Mouse (Mus musculus) midbrain, embryonic 11.5 days (tissue): Measurements from ENCODE around the gene Wfdc15b. TPM values are rescaled to one million over a fixed set of nuclear protein-coding genes. Genes with fewer than 3 reads are reported as not detected.

Experiments
- ATAC-seq: fragments of 200-750 bp; cut with Nextera tagmentation; 2 replicates; pipeline ENCODE4 v1.8.0; 2017; ENCODE audit warnings: moderate TSS enrichment, moderate library complexity; ENCODE audit not compliant: low FRiP score
- DNase-seq: peaks from one replicate; pipeline ENCODE4 v3.0.0; 2015; ENCODE audit warnings: low spot score; ENCODE audit errors: missing footprints
- H3K27ac ChIP-seq: fragments of 300-500 bp; sonication (generic); 2 replicates; pipeline ENCODE4 v1.5.1; 2014; ENCODE audit warnings: low read depth, low read length
- H3K27me3 ChIP-seq: fragments of 300-500 bp; sonication (generic); 2 replicates; pipeline ENCODE4 v1.6.1; 2014; ENCODE audit warnings: mild to moderate bottlenecking, low read length, moderate library complexity, mixed read lengths; ENCODE audit not compliant: control insufficient read depth, insufficient read depth
- H3K36me3 ChIP-seq: fragments of 300-500 bp; sonication (generic); 2 replicates; pipeline ENCODE4 v1.6.1; 2014; ENCODE audit warnings: mild to moderate bottlenecking, low read length, moderate library complexity, mixed read lengths; ENCODE audit not compliant: control insufficient read depth, insufficient read depth
- H3K4me1 ChIP-seq: fragments of 300-500 bp; sonication (generic); 2 replicates; pipeline ENCODE4 v1.6.1; 2014; ENCODE audit warnings: low read length; ENCODE audit not compliant: control insufficient read depth, insufficient read depth
- H3K4me2 ChIP-seq: fragments of 300-500 bp; sonication (generic); 2 replicates; pipeline ENCODE4 v1.6.1; 2014; ENCODE audit warnings: mild to moderate bottlenecking, moderate library complexity
- H3K4me3 ChIP-seq: fragments of 300-500 bp; sonication (generic); 2 replicates; pipeline ENCODE4 v1.5.1; 2014; ENCODE audit warnings: low read depth, low read length
- H3K9ac ChIP-seq: fragments of 300-500 bp; sonication (generic); 2 replicates; pipeline ENCODE4 v1.6.1; 2014; ENCODE audit warnings: low read length
- H3K9me3 ChIP-seq: fragments of 300-500 bp; sonication (generic); 2 replicates; pipeline ENCODE4 v1.6.1; 2016; ENCODE audit warnings: low read length; ENCODE audit not compliant: control insufficient read depth
- WGBS: fragments of 180-500 bp; shearing (Covaris S2); extraction: QIAGEN DNeasy Blood & Tissue Kit; methylation state at CpG from one replicate; pipeline ENCODE4 v1.1.7; 2014; 5-methylcytosine and 5-hydroxymethylcytosine counted together
- polyA plus RNA-seq: library from polyadenylated mRNA; unstranded; fragments of >200 nt; fragmentation: Nextera tagmentation; extraction: Ambion mirVana; gene quantifications from 2 replicates; pipeline ENCODE4 v1.2.1, GENCODE M21; 2014

The Wfdc15b gene
- polyA plus RNA-seq, 1 experiment from 2014 or later = not detected

GRCm38 (mm10) chr2:164170326-164170725 is 51.1 kb downstream of the Wfdc15b start:
- 0 out of 2 replicates have a peak, but pooled peaks have one; percentile 60 for ATAC-seq
- WGBS = 2% methylated on average over 11 of the region's 11 CpGs
- Histone ChIP-seq H3K36me3 (no peaks in the 10 kb centered on the region), H3K4me3 (peak overlapping the region; percentile 32), H3K9ac (peak overlapping the region; percentile 26; the same call in 1 of the 2 replicates), H3K4me1 (peaks cover 14% of the 10 kb centered on the region), H3K27ac (no peak overlapping the region), H3K9me3 (no peaks in the 10 kb centered on the region), H3K4me2 (peak overlapping the region; percentile 59), H3K27me3 (peaks cover 55% of the 10 kb centered on the region)
- peak; percentile 92 for DNase-seq

GRCm38 (mm10) chr2:164168571-164168946 is 52.9 kb downstream of the Wfdc15b start:
- Histone ChIP-seq H3K4me2 (peak overlapping the region; percentile 42), H3K36me3 (no peaks in the 10 kb centered on the region), H3K9me3 (no peaks in the 10 kb centered on the region), H3K27ac (no peak overlapping the region), H3K9ac (no peak overlapping the region), H3K4me1 (peaks cover 14% of the 10 kb centered on the region), H3K27me3 (peaks cover 55% of the 10 kb centered on the region), H3K4me3 (peak overlapping the region; percentile 23)
- ATAC-seq (peak; percentile 47; the same call in 1 of the 2 replicates), DNase-seq (peak; percentile 94)
- 11% methylated on average over 42 of the region's 42 CpGs for WGBS

- Histone ChIP-seq H3K9me3 (no peaks in the 10 kb centered on the region), H3K36me3 (no peaks in the 10 kb centered on the region), H3K4me1 (peaks cover 14% of the 10 kb centered on the region), H3K4me2 (peak overlapping the region; percentile 42), H3K9ac (no peak overlapping the region), H3K27ac (no peak overlapping the region), H3K27me3 (peaks cover 55% of the 10 kb centered on the region), H3K4me3 (peak overlapping the region; percentile 23)
- DNase-seq (peak; percentile 87), ATAC-seq (peak; percentile 19; the same call in 1 of the 2 replicates)
- 12% methylated on average over 90 of the region's 90 CpGs for WGBS
Observed at GRCm38 (mm10) chr2:164167752-164168570, 53.5 kb downstream of the Wfdc15b start.

- Histone ChIP-seq H3K9me3 (no peaks in the 10 kb centered on the region), H3K9ac (no peak overlapping the region), H3K4me2 (no peak overlapping the region), H3K36me3 (no peaks in the 10 kb centered on the region), H3K4me1 (peaks cover 6% of the 10 kb centered on the region; the same call in 1 of the 2 replicates), H3K27me3 (peaks cover 35% of the 10 kb centered on the region), H3K4me3 (no peak overlapping the region), H3K27ac (no peak overlapping the region)
- 89% methylated on average over 5 of the region's 5 CpGs for WGBS
- ATAC-seq (no peak), DNase-seq (no peak)
Observed at GRCm38 (mm10) chr2:164164941-164165340, 56.5 kb downstream of the Wfdc15b start.

Other genes starting within 250 kb of the Wfdc15b start
- 352 and 354 TPM in 2 replicates for gene Ywhab, start 226.7 kb downstream of the Wfdc15b start, polyA plus RNA-seq
- 0.51 and 1.1 TPM in 2 replicates for gene Pabpc1l, start 196.2 kb downstream of the Wfdc15b start, polyA plus RNA-seq
- gene Stk4, start 151.3 kb downstream of the Wfdc15b start, polyA plus RNA-seq = 33.2 and 36.7 TPM in 2 replicates
- 48.2 and 50.0 TPM in 2 replicates for gene Tomm34, start 150.5 kb downstream of the Wfdc15b start, polyA plus RNA-seq
- gene Kcns1, start 50.5 kb downstream of the Wfdc15b start, polyA plus RNA-seq = 0.07 TPM in 1 of 2 replicates, not detected in the other
- not detected in 2 replicates for gene Wfdc5, start 38.9 kb downstream of the Wfdc15b start, polyA plus RNA-seq
- gene Wfdc12, start 31.1 kb downstream of the Wfdc15b start, polyA plus RNA-seq = not detected in 2 replicates
- gene Wfdc15a, start 21.5 kb downstream of the Wfdc15b start, polyA plus RNA-seq = not detected in 2 replicates
- gene Svs2, start 16.8 kb upstream of the Wfdc15b start, polyA plus RNA-seq = not detected in 2 replicates
- gene Svs3b, start 35.0 kb upstream of the Wfdc15b start, polyA plus RNA-seq = not detected in 2 replicates
- not detected in 2 replicates for gene Svs4, start 56.8 kb upstream of the Wfdc15b start, polyA plus RNA-seq
- not detected in 2 replicates for gene Svs3a, start 67.6 kb upstream of the Wfdc15b start, polyA plus RNA-seq
- not detected in 2 replicates for gene Svs6, start 95.1 kb upstream of the Wfdc15b start, polyA plus RNA-seq
- gene Svs5, start 111.1 kb upstream of the Wfdc15b start, polyA plus RNA-seq = not detected in 2 replicates
- gene Slpi, start 167.4 kb upstream of the Wfdc15b start, polyA plus RNA-seq = 0.37 and 0.52 TPM in 2 replicates
- not detected in 2 replicates for gene Rbpjl, start 181.5 kb upstream of the Wfdc15b start, polyA plus RNA-seq
- 0.10 and 0.23 TPM in 2 replicates for gene Matn4, start 183.5 kb upstream of the Wfdc15b start, polyA plus RNA-seq
- 9.7 and 9.9 TPM in 2 replicates for gene Sdc4, start 222.2 kb upstream of the Wfdc15b start, polyA plus RNA-seq
- gene Sys1, start 235.3 kb upstream of the Wfdc15b start, polyA plus RNA-seq = 62.0 and 63.6 TPM in 2 replicates
- 4.7 and 5.0 TPM in 2 replicates for gene Gm20458, start 239.3 kb upstream of the Wfdc15b start, polyA plus RNA-seq